Mouse (Mus musculus) embryonic fibroblast, embryonic 13.5 days (primary cell): Measurements from ENCODE around the gene Tmtc2.

Source experiments
- CTCF ChIP-seq: IDR thresholded peaks from 2 replicates; pipeline ENCODE4 v1.5.1; 2011; ENCODE audit warnings: mild to moderate bottlenecking, control low read depth, low read length, moderate library complexity, borderline replicate concordance; ENCODE audit not compliant: insufficient read depth
- POLR2A ChIP-seq: IDR thresholded peaks from 2 replicates; pipeline ENCODE4 v1.6.1; 2011; ENCODE audit warnings: low read depth, mild to moderate bottlenecking, control low read depth, low read length, moderate library complexity

DNA sequence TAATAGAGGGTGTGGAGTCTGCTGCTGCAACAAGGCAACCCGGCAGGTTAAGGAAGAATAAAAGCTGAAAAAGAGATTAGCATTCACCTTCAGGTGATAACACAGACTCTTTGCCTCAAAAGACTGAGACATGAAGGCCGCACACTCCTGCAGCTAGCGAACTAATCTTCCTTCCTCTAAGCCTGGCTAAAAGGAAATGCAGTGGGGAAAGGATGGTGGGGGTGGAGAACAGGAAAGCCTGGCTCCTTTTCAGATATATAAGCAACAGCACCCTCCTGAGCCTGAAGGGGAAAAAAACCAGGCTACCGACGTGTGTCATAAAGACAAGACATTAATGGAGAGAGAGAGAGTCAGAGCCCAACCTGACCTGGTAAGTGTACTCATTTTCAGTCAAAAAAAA is 174.9 kb downstream of the Tmtc2 start:
- TF ChIP-seq CTCF (no peak), POLR2A (no peak)
